17 mouse cellular contexts compared by ENCODE assay signal in the genomic region with DNA sequence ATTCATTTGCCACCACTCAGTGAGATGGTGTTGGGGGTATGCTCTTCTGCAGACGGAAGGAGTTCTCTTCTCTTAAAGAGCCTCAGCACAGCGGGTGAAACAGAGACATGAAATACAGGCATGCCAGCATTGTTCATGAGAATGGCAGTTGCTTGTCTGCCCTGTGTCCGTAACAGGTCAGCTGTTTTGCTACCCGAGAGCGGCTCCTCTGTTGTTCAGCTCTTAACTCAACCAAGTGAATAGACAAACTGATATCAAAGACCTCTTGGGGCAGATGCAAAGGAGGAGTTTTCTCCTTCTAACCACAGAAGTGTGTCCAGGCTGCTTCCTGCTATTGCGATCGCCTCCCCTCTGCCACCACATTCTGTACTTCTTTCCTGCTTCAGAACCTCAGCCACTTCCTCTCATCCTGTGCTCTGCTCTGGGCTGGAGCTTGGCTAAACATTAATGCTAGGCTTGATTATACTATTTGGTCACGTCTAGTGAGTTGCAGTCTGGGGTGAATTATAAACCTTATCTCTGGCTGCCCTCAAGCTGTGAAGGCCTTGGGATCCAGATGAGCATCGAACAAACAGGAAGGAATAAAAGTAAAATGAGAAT.
DNase-seq lines count a peak whose midpoint lies in the region; ATAC-seq lines count a peak whose summit lies in the region.
"Had no signal": no experiment of that assay in that cellular context is flagged by ENCODE, and none has a peak within 500 bp of the region (broad histone marks: within the 10 kb centered on the region; RNA-seq: fewer than 3 reads in every experiment).

No protein-coding gene starts in this region.

- intact Hi-C loops in left cerebral cortex, postnatal 14 days (cut with DNase I), result no loop called here

- H3K9me3 ChIP-seq in liver, embryonic 12.5 days (replicated peaks), result no peaks in the 10 kb centered on the region
- no peaks in the 10 kb centered on the region for H3K9me3 ChIP-seq in intestine, embryonic 14.5 days (ENCODE audit: control insufficient read depth, low read length)
- H3K9me3 ChIP-seq in kidney, embryonic 16.5 days (ENCODE audit: low read length), result no peaks in the 10 kb centered on the region
- H3K9me3 ChIP-seq in heart, embryonic 11.5 days (replicated peaks; ENCODE audit: control insufficient read depth, low read length), result no peaks in the 10 kb centered on the region
- H3K9me3 ChIP-seq: embryonic facial prominence, embryonic 12.5 days; forebrain, embryonic 10.5 days; limb, embryonic 10.5 days had no signal

- H3K27me3 ChIP-seq in liver, embryonic 12.5 days (replicated peaks), result no peaks in the 10 kb centered on the region
- H3K27me3 ChIP-seq in intestine, embryonic 14.5 days (replicated peaks; ENCODE audit: control insufficient read depth, insufficient read depth, low read length), result no peaks in the 10 kb centered on the region
- no peaks in the 10 kb centered on the region for H3K27me3 ChIP-seq in kidney, embryonic 16.5 days (ENCODE audit: insufficient read depth, low read length)
- no peaks in the 10 kb centered on the region for H3K27me3 ChIP-seq in heart, embryonic 11.5 days (ENCODE audit: control insufficient read depth, insufficient read depth, low read length)
- H3K27me3 ChIP-seq: embryonic facial prominence, embryonic 12.5 days had no signal

- WGBS in liver, embryonic 12.5 days (ENCODE audit: insufficient replicate concordance), result 16% methylated on average over 9 of the region's 9 CpGs
- 57% methylated on average over 9 of the region's 9 CpGs for WGBS in intestine, embryonic 14.5 days
- 33% methylated on average over 9 of the region's 9 CpGs for WGBS in kidney, embryonic 16.5 days
- 69% methylated on average over 9 of the region's 9 CpGs for WGBS in heart, embryonic 11.5 days (ENCODE audit: insufficient replicate concordance)

- H3K4me2 ChIP-seq in liver, embryonic 12.5 days, result no peak overlapping the region
- no peak overlapping the region for H3K4me2 ChIP-seq in intestine, embryonic 14.5 days (ENCODE audit: low read length)
- H3K4me2 ChIP-seq in kidney, embryonic 16.5 days (replicated peaks; ENCODE audit: low read depth, low read length), result peak overlapping the region; percentile 31
- H3K4me2 ChIP-seq in heart, embryonic 11.5 days, result no peak overlapping the region
- H3K4me2 ChIP-seq: embryonic facial prominence, embryonic 12.5 days had no signal

- no peak overlapping the region for H3K9ac ChIP-seq in liver, embryonic 12.5 days
- H3K9ac ChIP-seq in intestine, embryonic 14.5 days (ENCODE audit: low read length), result no peak overlapping the region
- H3K9ac ChIP-seq in kidney, embryonic 16.5 days (replicated peaks; ENCODE audit: low read length), result peak overlapping the region; percentile 27; the same call in 1 of the 2 replicates
- H3K9ac ChIP-seq in heart, embryonic 11.5 days (ENCODE audit: low read depth, low read length), result no peak overlapping the region
- H3K9ac ChIP-seq: embryonic facial prominence, embryonic 12.5 days had no signal

- no peak overlapping the region; the same call in 1 of the 2 replicates for H3K27ac ChIP-seq in liver, embryonic 12.5 days
- H3K27ac ChIP-seq in intestine, embryonic 14.5 days (ENCODE audit: low read depth), result peak overlapping the region; percentile 41; the same call in 1 of the 2 replicates
- peak overlapping the region; percentile 81 for H3K27ac ChIP-seq in kidney, embryonic 16.5 days (ENCODE audit: low read length)
- no peak overlapping the region for H3K27ac ChIP-seq in heart, embryonic 11.5 days (ENCODE audit: low read depth, low read length)
- H3K27ac ChIP-seq: embryonic facial prominence, embryonic 12.5 days; forebrain, embryonic 10.5 days; limb, embryonic 10.5 days had no signal

- H3K36me3 ChIP-seq in liver, embryonic 12.5 days, result no peaks in the 10 kb centered on the region
- no peaks in the 10 kb centered on the region for H3K36me3 ChIP-seq in intestine, embryonic 14.5 days (ENCODE audit: control insufficient read depth, insufficient read depth, low read length)
- H3K36me3 ChIP-seq in kidney, embryonic 16.5 days (ENCODE audit: insufficient read depth, low read length), result no peaks in the 10 kb centered on the region
- no peaks in the 10 kb centered on the region for H3K36me3 ChIP-seq in heart, embryonic 11.5 days (ENCODE audit: control insufficient read depth, insufficient read depth, low read length)
- H3K36me3 ChIP-seq: embryonic facial prominence, embryonic 12.5 days; forebrain, embryonic 10.5 days; limb, embryonic 10.5 days had no signal

- DNase-seq in liver, result no peak
- DNase-seq in intestine, embryonic 14.5 days (ENCODE audit: low spot score), result no peak
- no peak for DNase-seq in left cerebral cortex, postnatal 14 days (ENCODE audit: low spot score in 2 of 2)
- DNase-seq in right cerebral cortex, postnatal 10 days (ENCODE audit: low spot score in 2 of 2), result no peak
- DNase-seq: adrenal gland, adult 8-10 months; cerebellum, postnatal 14 days; heart, adult 18-20 months; heart, postnatal 14 days; midbrain, embryonic 14.5 days; spleen, adult 18-20 months had no signal

- peak; percentile 40; the same call in 1 of the 2 replicates for ATAC-seq in liver, embryonic 12.5 days
- ATAC-seq in intestine, embryonic 14.5 days (replicated peaks; ENCODE audit: low FRiP score, low TSS enrichment, low read depth), result peak; percentile 80
- ATAC-seq in kidney, embryonic 16.5 days (ENCODE audit: low FRiP score, low TSS enrichment), result peak; percentile 90
- 0 out of 2 replicates have a peak, but pooled peaks have one; percentile 22 for ATAC-seq in megakaryocyte-erythroid progenitor cell, adult 5-6 weeks (replicated peaks; ENCODE audit: low FRiP score, low TSS enrichment, poor library complexity, severe bottlenecking)
- no peak for ATAC-seq in heart, embryonic 11.5 days (replicated peaks; ENCODE audit: insufficient number of reproducible peaks, low FRiP score, low TSS enrichment)

- no peak overlapping the region for H3K4me3 ChIP-seq in liver, embryonic 12.5 days
- H3K4me3 ChIP-seq in intestine, embryonic 14.5 days (ENCODE audit: low read depth, low read length), result no peak overlapping the region
- no peak overlapping the region for H3K4me3 ChIP-seq in kidney, embryonic 16.5 days (ENCODE audit: low read length)
- H3K4me3 ChIP-seq in heart, embryonic 11.5 days (ENCODE audit: low read depth, low read length), result no peak overlapping the region
- H3K4me3 ChIP-seq: embryonic facial prominence, embryonic 12.5 days; forebrain, embryonic 10.5 days; limb, embryonic 10.5 days had no signal

- H3K4me1 ChIP-seq in liver, embryonic 12.5 days, result peaks cover 5% of the 10 kb centered on the region; the same call in 1 of the 2 replicates
- H3K4me1 ChIP-seq in intestine, embryonic 14.5 days (replicated peaks; ENCODE audit: control insufficient read depth, insufficient read depth, low read length), result no peaks in the 10 kb centered on the region; the same call in 1 of the 2 replicates
- peaks cover 17% of the 10 kb centered on the region for H3K4me1 ChIP-seq in kidney, embryonic 16.5 days (ENCODE audit: insufficient read depth, low read length)
- no peaks in the 10 kb centered on the region for H3K4me1 ChIP-seq in heart, embryonic 11.5 days (ENCODE audit: control insufficient read depth, insufficient read depth, low read length)
- H3K4me1 ChIP-seq: embryonic facial prominence, embryonic 12.5 days had no signal

Comparison
In these comparisons a context has a peak if more than half of its experiments do, and no peak if none do; other contexts are left out.
1. H3K27ac ChIP-seq: peak in intestine, embryonic 14.5 days (single experiment) and kidney, embryonic 16.5 days (single experiment); none in liver, embryonic 12.5 days (single experiment) and heart, embryonic 11.5 days (single experiment).